Mouse (Mus musculus): ENCODE measurements at regions not wholly inside any gene's neighbourhood (a gene's known extent, or its start where the extent isn't known, plus 50 kb on each side); places are given as distances from the start of the nearest gene placed in this dataset.

- DNase-seq (ENCODE audit: extremely low spot score, low read depth, low spot score) = no peak
Measured at GRCm38 (mm10) chr6:91619009-91619408, 64.8 kb upstream of the Slc6a6 start.

DNA sequence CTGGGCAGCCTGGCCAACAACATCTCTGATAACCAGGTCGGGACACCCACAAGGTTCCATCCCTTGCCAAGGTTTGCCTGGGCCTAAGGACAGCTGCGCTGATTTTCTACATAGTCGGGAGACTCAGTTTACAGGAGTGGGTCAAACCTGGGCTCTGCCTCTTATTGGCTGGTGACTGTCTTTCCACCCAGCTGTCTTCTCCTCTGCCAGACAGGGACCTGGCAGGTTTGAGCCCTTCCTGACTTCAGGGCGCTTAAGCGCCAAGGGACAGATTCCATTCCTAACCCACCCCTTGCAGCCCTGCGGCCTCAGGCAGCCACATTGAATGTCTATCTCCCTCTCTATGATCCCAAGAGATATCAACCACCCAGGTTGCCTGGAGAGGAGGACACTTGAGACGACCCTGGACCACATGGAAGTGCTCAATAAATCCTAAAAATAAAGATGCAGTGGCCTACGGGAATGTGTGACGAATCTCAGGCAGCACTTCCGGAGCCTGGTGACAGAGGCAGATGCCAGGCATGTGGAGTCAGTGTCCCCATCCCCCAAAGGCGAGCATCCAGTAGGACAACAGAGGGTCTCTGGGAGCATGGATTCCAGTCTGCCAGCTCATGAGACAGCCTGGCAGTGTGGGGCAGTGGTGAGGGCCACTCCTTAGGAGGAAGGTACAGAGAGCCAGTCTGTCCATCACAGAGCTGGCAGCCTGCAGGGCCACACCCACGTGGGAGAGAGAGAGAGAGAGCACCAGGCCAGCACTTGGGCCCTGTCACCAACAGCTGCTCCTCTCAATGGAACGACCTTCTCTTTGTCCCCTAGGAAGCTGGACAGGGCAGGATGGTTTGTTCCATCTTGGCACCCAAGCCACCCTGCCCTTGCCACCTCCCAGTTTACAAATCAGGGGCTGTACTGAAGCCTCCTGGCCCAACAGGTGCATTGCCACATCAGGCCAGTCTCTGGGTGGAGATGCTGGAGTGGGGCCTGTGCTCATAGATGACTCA is 63.8 kb upstream of the Slc6a6 start:
- DNase-seq (ENCODE audit: extremely low spot score, low read depth, low spot score) = no peak

DNA sequence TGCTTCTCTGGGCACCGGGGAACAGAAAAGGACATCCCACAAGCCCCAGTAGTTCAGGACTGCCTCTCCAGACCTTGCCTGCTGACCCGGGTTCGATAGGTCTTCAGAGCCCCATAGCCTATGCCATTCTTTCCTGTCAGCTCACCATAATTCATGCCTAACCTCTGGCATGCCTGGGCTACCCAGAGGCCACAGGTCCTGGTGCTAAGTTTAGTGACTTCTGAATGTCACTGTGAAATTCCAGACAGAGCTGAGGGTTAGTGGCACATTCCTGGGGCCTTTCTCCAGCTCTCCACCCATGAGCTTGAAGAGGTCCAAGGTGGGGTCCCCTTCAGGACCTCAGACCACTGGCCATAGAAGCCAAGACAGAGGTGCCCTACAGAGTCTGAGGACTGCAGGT is 62.4 kb upstream of the Slc6a6 start:
- no peak for DNase-seq (ENCODE audit: extremely low spot score, low read depth, low spot score)

DNA sequence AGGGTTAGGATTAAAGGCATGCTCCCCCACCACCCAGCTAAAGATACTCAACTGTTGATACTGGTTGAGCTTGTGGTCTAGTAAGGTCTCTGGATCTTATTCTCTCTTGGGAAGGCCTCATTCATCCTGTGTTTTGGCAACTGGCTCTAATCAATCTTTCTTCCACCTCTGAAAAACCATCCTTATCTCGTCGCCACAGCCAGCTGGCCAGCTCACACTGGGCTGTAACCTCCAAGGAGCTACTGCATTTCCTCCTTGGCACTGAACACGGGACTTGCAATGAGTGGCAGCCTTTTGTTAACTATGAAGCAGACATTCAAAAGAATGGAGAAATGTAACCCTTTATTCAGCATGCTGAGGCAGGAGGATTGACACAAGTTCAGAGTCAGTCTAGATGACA is 61.4 kb upstream of the Slc6a6 start:
- DNase-seq (ENCODE audit: extremely low spot score, low read depth, low spot score) = no peak

GRCm38 (mm10) chr6:91623646-91624045 is 60.2 kb upstream of the Slc6a6 start:
- no peak for DNase-seq (ENCODE audit: extremely low spot score, low read depth, low spot score)

DNA sequence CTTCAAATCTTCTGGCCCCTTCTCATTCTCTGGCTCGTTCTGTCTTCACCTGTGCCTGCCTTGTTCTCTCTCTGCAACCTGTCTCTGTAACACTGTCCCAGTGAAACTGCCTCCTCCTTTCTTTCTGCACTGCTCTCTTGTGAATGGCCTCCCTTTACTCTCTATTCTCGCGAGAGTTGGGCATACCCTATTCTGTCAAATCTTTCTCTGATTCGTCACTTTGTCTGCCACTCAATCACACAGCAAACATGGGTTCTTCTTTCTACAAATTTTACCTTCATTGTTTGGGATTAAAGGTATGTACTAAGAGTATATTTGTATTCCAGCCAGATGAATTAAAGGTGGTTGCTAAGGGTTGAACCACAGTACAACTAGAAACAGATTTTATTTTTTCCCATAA is 54.6 kb upstream of the Slc6a6 start:
- DNase-seq (ENCODE audit: extremely low spot score, low read depth, low spot score) = no peak

DNA sequence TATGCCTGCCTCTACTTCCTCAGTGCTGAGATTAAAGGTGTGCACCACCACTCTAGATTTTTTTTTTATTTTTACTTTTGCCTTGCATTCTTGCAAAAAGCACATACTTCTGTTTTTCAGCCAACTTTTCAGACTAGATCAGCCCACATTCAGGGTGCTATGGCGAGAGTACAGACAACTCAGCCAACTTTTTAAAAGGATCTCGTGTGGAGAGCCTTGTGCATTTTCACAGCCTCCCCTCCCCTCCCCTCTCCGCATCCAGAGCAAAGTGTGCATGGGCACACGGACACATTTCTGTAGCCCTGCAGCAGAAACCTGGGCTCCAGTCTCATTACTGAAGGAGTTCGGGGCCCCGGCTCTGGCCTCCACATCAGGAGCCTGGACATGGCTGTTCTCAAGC is 52.6 kb upstream of the Slc6a6 start:
- no peak for DNase-seq (ENCODE audit: extremely low spot score, low read depth, low spot score)

Data from hindlimb bud, embryonic 11.5 days (tissue).